Mouse (Mus musculus) brain, embryonic 18.5 days (tissue): ENCODE data around the gene Olfr1513.
"Not testable (repeated sequence)": the region's sequence is repeated elsewhere in the genome, so short reads cannot be mapped to it uniquely, and the experiment has no call there.

Source experiments
- DNase-seq: peaks from one replicate; pipeline ENCODE4 v3.0.0-alpha.2; 2012; ENCODE audit warnings: low read depth, low spot score

Olfr1513 gene

GRCm38 (mm10) chr14:52356308-52356707 lies at the start of gene Olfr1513:
Gene Olfr1513, minus strand, starts transcription at chr14:52356408.
- no peak for DNase-seq

GRCm38 (mm10) chr14:52397279-52397678 lies 41.1 kb upstream of the Olfr1513 start, which contains the start of gene Olfr1511:
Gene Olfr1511, minus strand, starts transcription at chr14:52397379.
- no peak for DNase-seq

GRCm38 (mm10) chr14:52390084-52390848 lies 34.1 kb upstream of the Olfr1513 start:
- not testable (repeated sequence) for DNase-seq

- no peak for DNase-seq
Measured at GRCm38 (mm10) chr14:52379068-52379467, 22.9 kb upstream of the Olfr1513 start, which contains the start of gene Olfr1512. Gene Olfr1512, minus strand, starts transcription at chr14:52379168.

GRCm38 (mm10) chr14:52368741-52369140 lies 12.5 kb upstream of the Olfr1513 start:
- no peak for DNase-seq

- no peak for DNase-seq
Measured at GRCm38 (mm10) chr14:52339512-52339852, 16.7 kb downstream of the Olfr1513 start.

GRCm38 (mm10) chr14:52338751-52339511 lies 17.3 kb downstream of the Olfr1513 start:
- DNase-seq = peak; percentile 71

- DNase-seq = no peak
Measured at GRCm38 (mm10) chr14:52332171-52332570, 24.0 kb downstream of the Olfr1513 start.

GRCm38 (mm10) chr14:52331069-52331750 lies 25.0 kb downstream of the Olfr1513 start:
- DNase-seq = no peak

GRCm38 (mm10) chr14:52327910-52328812 lies 28.0 kb downstream of the Olfr1513 start, which contains the start of gene Sall2:
Gene Sall2, minus strand, starts transcription at chr14:52328762.
- no peak for DNase-seq

- no peak for DNase-seq
Measured at GRCm38 (mm10) chr14:52327375-52327901, 28.8 kb downstream of the Olfr1513 start.

GRCm38 (mm10) chr14:52325890-52326289 lies 30.3 kb downstream of the Olfr1513 start:
- no peak for DNase-seq

GRCm38 (mm10) chr14:52319361-52319760 lies 36.8 kb downstream of the Olfr1513 start:
- no peak for DNase-seq

- peak; percentile 30 for DNase-seq
Measured at GRCm38 (mm10) chr14:52316441-52317225, 39.6 kb downstream of the Olfr1513 start.

GRCm38 (mm10) chr14:52315792-52316440 lies 40.3 kb downstream of the Olfr1513 start:
- peak; percentile 82 for DNase-seq

GRCm38 (mm10) chr14:52315283-52315780 lies 40.9 kb downstream of the Olfr1513 start:
- DNase-seq = no peak

- no peak for DNase-seq
Measured at GRCm38 (mm10) chr14:52314808-52315150, 41.4 kb downstream of the Olfr1513 start.

GRCm38 (mm10) chr14:52313931-52314807 lies 42.0 kb downstream of the Olfr1513 start:
- DNase-seq = no peak
